Mouse (Mus musculus): ENCODE measurements around the gene Spsb3. TPM values are rescaled to one million over a fixed set of nuclear protein-coding genes. Genes with fewer than 3 reads are reported as not detected.

Gene Spsb3
- total RNA-seq, 1 experiment from 2014 or later = 19.7 TPM

DNA sequence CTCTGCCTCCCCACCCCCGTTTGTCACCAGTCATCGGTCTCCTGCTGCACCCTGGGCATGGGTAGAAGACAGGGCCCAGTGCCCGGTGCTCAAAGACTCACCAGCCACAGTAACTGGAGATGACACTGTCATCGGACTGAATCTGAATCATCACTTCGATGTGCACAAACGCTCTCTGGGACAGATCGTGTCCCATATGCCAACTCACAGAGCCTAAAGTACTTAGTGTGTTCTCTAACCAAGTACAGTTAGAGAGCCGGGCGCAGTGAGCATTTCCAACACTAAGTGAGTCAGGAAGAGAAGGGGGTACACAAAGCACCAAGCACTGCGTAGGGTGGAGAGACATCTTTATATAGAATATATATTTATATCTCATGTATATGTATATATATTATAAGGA, 18.5 kb upstream of the Spsb3 start:
- ATAC-seq (ENCODE audit: extremely low read depth, insufficient number of reproducible peaks, low FRiP score, poor library complexity, severe bottlenecking) = no peak

- ATAC-seq (ENCODE audit: extremely low read depth, insufficient number of reproducible peaks, low FRiP score, poor library complexity, severe bottlenecking) = no peak
Measured at GRCm38 (mm10) chr17:24873695-24874404, 12.6 kb upstream of the Spsb3 start.

- no peak for ATAC-seq (ENCODE audit: extremely low read depth, insufficient number of reproducible peaks, low FRiP score, poor library complexity, severe bottlenecking)
Measured at GRCm38 (mm10) chr17:24874405-24874745, 12.1 kb upstream of the Spsb3 start.

- ATAC-seq (ENCODE audit: extremely low read depth, insufficient number of reproducible peaks, low FRiP score, poor library complexity, severe bottlenecking) = no peak
Measured at GRCm38 (mm10) chr17:24874989-24875388, 11.5 kb upstream of the Spsb3 start.

- no peak for ATAC-seq (ENCODE audit: extremely low read depth, insufficient number of reproducible peaks, low FRiP score, poor library complexity, severe bottlenecking)
Measured at GRCm38 (mm10) chr17:24877336-24878116, 8.9 kb upstream of the Spsb3 start.

DNA sequence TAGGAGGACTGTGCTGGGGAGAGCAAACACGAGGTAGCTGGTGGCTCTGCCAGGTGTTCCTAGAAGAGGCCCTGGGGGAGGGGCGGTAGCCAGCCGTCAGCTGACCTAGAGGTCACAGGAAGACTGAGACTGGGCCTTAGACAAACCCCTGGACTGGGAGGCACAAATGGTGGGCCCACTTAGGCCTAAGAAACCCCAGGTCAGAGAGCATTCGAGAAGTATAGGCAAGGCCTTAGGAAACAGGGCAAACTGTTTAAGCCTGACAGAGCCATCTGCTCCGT, 8.4 kb upstream of the Spsb3 start:
- no peak for ATAC-seq (ENCODE audit: extremely low read depth, insufficient number of reproducible peaks, low FRiP score, poor library complexity, severe bottlenecking)

DNA sequence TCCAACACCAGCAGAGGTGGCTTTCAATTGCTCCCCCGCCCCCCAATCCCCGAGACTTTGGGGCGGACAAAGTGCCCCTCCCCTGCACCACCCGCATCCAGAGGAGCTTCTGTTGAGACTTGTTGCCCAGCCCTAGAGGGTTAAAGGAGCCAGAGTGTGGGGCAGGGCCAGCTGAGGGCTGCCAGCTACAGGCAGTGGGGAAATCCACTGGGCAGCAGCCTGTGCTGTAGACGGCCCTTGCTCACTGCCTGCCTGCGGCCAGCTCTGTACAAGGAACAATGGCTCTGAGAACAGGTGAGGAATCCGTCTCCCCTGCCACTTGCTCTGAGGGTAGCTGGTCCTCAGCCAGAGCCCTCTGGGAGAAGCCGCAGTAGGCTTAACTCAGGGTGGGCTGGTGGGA, 7.9 kb upstream of the Spsb3 start:
- no peak for ATAC-seq (ENCODE audit: extremely low read depth, insufficient number of reproducible peaks, low FRiP score, poor library complexity, severe bottlenecking)

- ATAC-seq (ENCODE audit: extremely low read depth, insufficient number of reproducible peaks, low FRiP score, poor library complexity, severe bottlenecking) = no peak
Measured at GRCm38 (mm10) chr17:24881738-24882440, 4.6 kb upstream of the Spsb3 start.

DNA sequence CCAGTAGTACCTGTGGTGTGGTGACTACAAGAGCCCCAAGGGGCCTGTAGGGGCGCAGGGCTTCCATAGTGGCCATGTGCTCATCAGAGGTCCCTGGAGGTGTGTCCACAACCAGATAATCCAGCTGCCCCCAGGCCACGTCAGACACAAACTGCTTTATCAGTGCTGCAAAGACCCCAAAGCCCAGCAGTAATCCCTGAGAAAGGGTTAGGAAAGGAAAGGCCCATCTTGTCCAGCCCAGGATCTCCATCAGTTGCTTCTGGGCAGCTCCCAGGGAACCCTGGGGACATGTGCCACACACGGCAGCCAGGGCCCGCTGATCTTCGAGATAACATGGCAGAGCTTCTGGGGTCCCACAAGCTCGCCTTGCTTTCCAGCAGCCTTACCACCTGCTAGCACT, 2.1 kb upstream of the Spsb3 start:
- ATAC-seq (ENCODE audit: extremely low read depth, insufficient number of reproducible peaks, low FRiP score, poor library complexity, severe bottlenecking) = no peak

GRCm38 (mm10) chr17:24885356-24886133, 898 bp upstream of the Spsb3 start:
- no peak for ATAC-seq (ENCODE audit: extremely low read depth, insufficient number of reproducible peaks, low FRiP score, poor library complexity, severe bottlenecking)

GRCm38 (mm10) chr17:24886932-24887271, 459 bp downstream of the Spsb3 start:
- ATAC-seq (ENCODE audit: extremely low read depth, insufficient number of reproducible peaks, low FRiP score, poor library complexity, severe bottlenecking) = no peak

DNA sequence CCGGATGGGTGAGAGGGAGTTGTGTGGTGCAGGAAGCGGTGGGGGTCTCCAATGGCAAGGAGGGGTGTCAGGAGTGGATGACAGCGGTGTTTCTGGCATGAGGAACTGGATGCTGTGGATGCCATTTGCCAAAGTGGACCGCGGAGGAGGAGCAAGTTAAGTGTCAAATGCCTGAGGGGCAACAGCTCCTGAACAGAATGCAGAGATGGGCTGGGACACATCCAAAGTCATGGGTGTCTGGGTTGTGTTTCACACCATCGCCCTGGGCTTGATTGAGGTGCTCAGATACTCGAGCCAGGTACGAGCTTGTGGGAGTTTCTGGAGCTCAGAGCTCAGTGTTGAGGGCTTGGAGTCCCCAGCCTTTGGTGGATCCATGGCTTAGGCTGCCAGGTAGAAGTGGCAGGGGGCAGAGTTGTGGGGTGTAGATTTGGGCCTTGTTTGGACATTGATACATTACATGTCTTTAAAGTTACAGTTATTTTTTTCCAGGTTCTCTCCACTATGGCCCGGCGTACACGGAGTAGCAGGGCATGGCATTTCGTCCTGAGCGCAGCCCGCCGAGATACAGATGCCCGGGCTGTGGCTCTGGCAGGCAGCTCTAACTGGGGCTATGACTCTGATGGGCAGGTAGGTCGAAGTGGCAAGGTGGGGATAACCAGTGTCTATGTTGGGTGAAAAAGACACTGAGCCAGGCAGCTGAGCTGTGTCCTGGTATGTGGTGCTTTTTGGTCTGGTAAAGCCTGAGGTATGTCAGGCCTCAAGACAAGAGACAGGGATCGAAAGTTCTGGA, 1.0 kb downstream of the Spsb3 start:
- no peak for ATAC-seq (ENCODE audit: extremely low read depth, insufficient number of reproducible peaks, low FRiP score, poor library complexity, severe bottlenecking)

DNA sequence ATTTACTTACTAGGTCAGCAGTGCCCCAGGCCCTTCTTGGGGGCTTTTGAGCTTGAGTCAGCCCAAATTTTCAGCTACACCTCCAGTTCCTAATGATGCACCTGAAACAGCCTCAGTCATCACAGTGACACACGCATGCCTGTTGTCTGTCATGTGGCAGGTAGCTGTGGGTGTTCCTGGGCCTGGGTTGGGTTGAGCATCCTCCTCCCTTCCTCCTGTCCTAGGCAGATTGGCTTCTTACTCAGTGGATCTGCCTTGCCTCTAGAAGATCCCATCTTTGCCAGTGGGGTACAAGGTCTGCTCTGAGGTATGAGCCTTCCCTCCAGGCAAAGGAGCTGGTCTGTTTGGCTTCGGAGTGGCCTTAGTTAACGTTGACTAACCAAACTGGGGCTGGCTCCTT, 2.4 kb downstream of the Spsb3 start:
- no peak for ATAC-seq (ENCODE audit: extremely low read depth, insufficient number of reproducible peaks, low FRiP score, poor library complexity, severe bottlenecking)

DNA sequence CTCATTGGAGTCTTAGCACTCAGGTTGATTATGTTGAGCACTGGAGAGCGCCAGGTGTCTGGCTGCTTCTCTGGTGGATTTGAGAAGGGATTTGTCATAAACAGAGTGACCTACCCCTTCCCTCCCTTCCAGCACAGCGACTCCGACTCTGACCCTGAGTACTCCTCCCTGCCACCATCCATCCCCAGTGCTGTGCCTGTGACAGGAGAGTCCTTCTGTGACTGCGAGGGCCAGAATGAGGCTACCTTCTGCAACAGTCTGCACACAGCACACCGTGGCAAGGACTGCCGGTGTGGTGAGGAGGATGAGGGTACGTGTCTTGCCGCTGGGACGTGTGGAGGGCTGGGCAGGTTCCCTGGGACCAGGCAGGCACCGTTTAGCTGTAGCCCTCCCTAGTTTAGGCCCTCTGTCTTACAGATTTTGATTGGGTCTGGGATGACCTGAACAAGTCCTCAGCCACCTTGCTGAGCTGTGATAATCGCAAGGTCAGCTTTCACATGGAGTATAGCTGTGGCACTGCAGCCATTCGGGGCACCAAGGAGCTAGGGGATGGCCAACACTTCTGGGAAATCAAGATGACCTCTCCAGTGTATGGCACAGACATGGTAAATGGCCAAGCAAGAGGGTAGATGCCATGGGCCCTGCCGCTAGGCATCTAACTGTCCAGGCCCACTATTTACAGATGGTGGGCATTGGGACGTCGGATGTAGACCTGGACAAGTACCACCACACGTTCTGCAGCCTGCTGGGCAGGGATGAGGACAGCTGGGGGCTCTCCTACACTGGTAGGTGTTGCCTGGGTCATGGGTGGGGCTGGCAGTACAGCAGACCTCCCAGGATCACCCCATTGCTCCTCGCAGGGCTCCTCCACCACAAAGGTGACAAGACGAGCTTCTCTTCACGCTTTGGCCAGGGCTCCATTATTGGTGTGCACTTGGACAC, 4.0 kb downstream of the Spsb3 start:
- ATAC-seq (ENCODE audit: extremely low read depth, insufficient number of reproducible peaks, low FRiP score, poor library complexity, severe bottlenecking) = no peak

DNA sequence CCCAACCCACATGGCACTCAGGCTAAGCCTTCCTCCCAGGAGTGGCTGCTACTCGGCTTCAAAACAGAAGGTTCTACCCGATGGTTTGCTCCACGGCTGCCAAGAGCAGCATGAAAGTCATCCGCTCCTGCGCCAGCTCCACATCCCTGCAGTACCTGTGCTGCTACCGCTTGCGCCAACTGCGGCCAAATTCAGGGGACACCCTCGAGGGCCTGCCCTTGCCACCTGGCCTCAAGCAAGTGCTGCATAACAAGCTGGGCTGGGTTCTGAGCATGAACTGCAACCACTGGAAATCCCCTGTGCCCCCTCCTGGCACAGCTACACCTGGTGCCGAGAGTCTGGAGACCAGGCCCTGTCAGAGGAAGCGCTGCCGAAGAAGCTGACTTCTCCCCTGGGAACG, 4.9 kb downstream of the Spsb3 start:
- no peak for ATAC-seq (ENCODE audit: extremely low read depth, insufficient number of reproducible peaks, low FRiP score, poor library complexity, severe bottlenecking)

GRCm38 (mm10) chr17:24892785-24893184, 6.3 kb downstream of the Spsb3 start:
- ATAC-seq (ENCODE audit: extremely low read depth, insufficient number of reproducible peaks, low FRiP score, poor library complexity, severe bottlenecking) = no peak

- ATAC-seq (ENCODE audit: extremely low read depth, insufficient number of reproducible peaks, low FRiP score, poor library complexity, severe bottlenecking) = no peak
Measured at GRCm38 (mm10) chr17:24893276-24893675, 6.8 kb downstream of the Spsb3 start.
